Mouse (Mus musculus): ENCODE results near the gene Vac14. TPM values are rescaled to one million over a fixed set of nuclear protein-coding genes. Genes with fewer than 3 reads are reported as not detected.

Gene Vac14
- polyA plus RNA-seq, 1 experiment from 2014 or later = 29.3 TPM

GRCm38 (mm10) chr8:110642331-110642730, 23.9 kb downstream of the Vac14 start:
- H3K4me1 ChIP-seq (ENCODE audit: control insufficient read depth, insufficient read depth, low read length) = no peaks in the 10 kb centered on the region
- 98% methylated on average over 5 of the region's 5 CpGs for WGBS
- no peaks in the 10 kb centered on the region for H3K9me3 ChIP-seq (replicated peaks; ENCODE audit: control insufficient read depth, low read length)
- H3K36me3 ChIP-seq (replicated peaks; ENCODE audit: control insufficient read depth, insufficient read depth, low read depth, low read length) = no peaks in the 10 kb centered on the region
- ATAC-seq (replicated peaks; ENCODE audit: insufficient number of reproducible peaks, low FRiP score, low TSS enrichment, low read depth) = no peak
- DNase-seq (ENCODE audit: low spot score) = no peak
- H3K27me3 ChIP-seq (ENCODE audit: control insufficient read depth, insufficient read depth, low read length) = no peaks in the 10 kb centered on the region
- H3K9ac ChIP-seq (replicated peaks; ENCODE audit: low read length) = no peak overlapping the region
- no peak overlapping the region for H3K27ac ChIP-seq (replicated peaks; ENCODE audit: low read depth, low read length)
- H3K4me2 ChIP-seq (ENCODE audit: low read depth, low read length) = no peak overlapping the region
- H3K4me3 ChIP-seq (ENCODE audit: low read depth, low read length) = no peak overlapping the region

DNA sequence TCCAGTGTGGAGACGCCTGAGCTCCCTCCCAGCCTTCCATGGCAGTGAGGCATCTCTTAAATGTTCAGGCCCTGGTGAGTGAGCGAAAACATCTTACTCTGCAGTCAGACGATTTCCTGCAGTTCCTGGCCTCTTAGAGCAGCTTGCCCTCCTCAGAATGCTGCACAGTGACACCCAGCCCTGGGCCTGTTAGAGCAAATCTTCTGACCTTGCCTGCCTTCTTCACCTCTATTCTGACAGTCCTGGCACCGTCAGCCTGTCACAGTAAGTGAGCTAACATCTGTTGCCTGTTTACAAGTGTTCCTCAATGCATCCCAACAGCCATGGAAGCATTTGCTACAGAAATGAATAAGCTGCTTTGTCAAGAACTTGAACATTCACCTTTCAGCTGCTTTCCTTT, 24.8 kb downstream of the Vac14 start:
- no peaks in the 10 kb centered on the region for H3K36me3 ChIP-seq (replicated peaks; ENCODE audit: control insufficient read depth, insufficient read depth, low read depth, low read length)
- no peak overlapping the region for H3K4me2 ChIP-seq (ENCODE audit: low read depth, low read length)
- H3K4me1 ChIP-seq (ENCODE audit: control insufficient read depth, insufficient read depth, low read length) = no peaks in the 10 kb centered on the region
- no peak for ATAC-seq (replicated peaks; ENCODE audit: insufficient number of reproducible peaks, low FRiP score, low TSS enrichment, low read depth)
- no peak for DNase-seq (ENCODE audit: low spot score)
- H3K9ac ChIP-seq (replicated peaks; ENCODE audit: low read length) = no peak overlapping the region
- H3K27me3 ChIP-seq (ENCODE audit: control insufficient read depth, insufficient read depth, low read length) = no peaks in the 10 kb centered on the region
- 57% methylated on average over 4 of the region's 4 CpGs for WGBS
- H3K27ac ChIP-seq (replicated peaks; ENCODE audit: low read depth, low read length) = no peak overlapping the region
- no peak overlapping the region for H3K4me3 ChIP-seq (ENCODE audit: low read depth, low read length)
- H3K9me3 ChIP-seq (replicated peaks; ENCODE audit: control insufficient read depth, low read length) = no peaks in the 10 kb centered on the region

- Histone ChIP-seq H3K4me2 (ENCODE audit: low read depth, low read length) (no peak overlapping the region), H3K9ac (replicated peaks; ENCODE audit: low read length) (no peak overlapping the region), H3K9me3 (replicated peaks; ENCODE audit: control insufficient read depth, low read length) (no peaks in the 10 kb centered on the region), H3K4me1 (ENCODE audit: control insufficient read depth, insufficient read depth, low read length) (no peaks in the 10 kb centered on the region), H3K4me3 (ENCODE audit: low read depth, low read length) (no peak overlapping the region), H3K27ac (replicated peaks; ENCODE audit: low read depth, low read length) (no peak overlapping the region), H3K27me3 (ENCODE audit: control insufficient read depth, insufficient read depth, low read length) (no peaks in the 10 kb centered on the region), H3K36me3 (replicated peaks; ENCODE audit: control insufficient read depth, insufficient read depth, low read depth, low read length) (no peaks in the 10 kb centered on the region)
- no peak for ATAC-seq (replicated peaks; ENCODE audit: insufficient number of reproducible peaks, low FRiP score, low TSS enrichment, low read depth)
- 84% methylated on average over 4 of the region's 4 CpGs for WGBS
- no peak for DNase-seq (ENCODE audit: low spot score)
Observed at GRCm38 (mm10) chr8:110644422-110644821, 26.0 kb downstream of the Vac14 start.

GRCm38 (mm10) chr8:110644901-110645300, 26.5 kb downstream of the Vac14 start:
- ATAC-seq (replicated peaks; ENCODE audit: insufficient number of reproducible peaks, low FRiP score, low TSS enrichment, low read depth) (no peak), DNase-seq (ENCODE audit: low spot score) (no peak)
- H3K9ac ChIP-seq (replicated peaks; ENCODE audit: low read length) = no peak overlapping the region
- H3K36me3 ChIP-seq (replicated peaks; ENCODE audit: control insufficient read depth, insufficient read depth, low read depth, low read length) = no peaks in the 10 kb centered on the region
- no peak overlapping the region for H3K27ac ChIP-seq (replicated peaks; ENCODE audit: low read depth, low read length)
- H3K27me3 ChIP-seq (ENCODE audit: control insufficient read depth, insufficient read depth, low read length) = no peaks in the 10 kb centered on the region
- no peaks in the 10 kb centered on the region for H3K9me3 ChIP-seq (replicated peaks; ENCODE audit: control insufficient read depth, low read length)
- WGBS = 84% methylated on average over 2 of the region's 2 CpGs
- no peak overlapping the region for H3K4me2 ChIP-seq (ENCODE audit: low read depth, low read length)
- H3K4me1 ChIP-seq (ENCODE audit: control insufficient read depth, insufficient read depth, low read length) = no peaks in the 10 kb centered on the region
- no peak overlapping the region for H3K4me3 ChIP-seq (ENCODE audit: low read depth, low read length)

- no peak overlapping the region for H3K4me2 ChIP-seq (ENCODE audit: low read depth, low read length)
- H3K4me3 ChIP-seq (ENCODE audit: low read depth, low read length) = no peak overlapping the region
- no peaks in the 10 kb centered on the region for H3K9me3 ChIP-seq (replicated peaks; ENCODE audit: control insufficient read depth, low read length)
- no peak overlapping the region for H3K27ac ChIP-seq (replicated peaks; ENCODE audit: low read depth, low read length)
- H3K27me3 ChIP-seq (ENCODE audit: control insufficient read depth, insufficient read depth, low read length) = no peaks in the 10 kb centered on the region
- no peaks in the 10 kb centered on the region for H3K4me1 ChIP-seq (ENCODE audit: control insufficient read depth, insufficient read depth, low read length)
- 94% methylated on average over 3 of the region's 3 CpGs for WGBS
- H3K36me3 ChIP-seq (replicated peaks; ENCODE audit: control insufficient read depth, insufficient read depth, low read depth, low read length) = no peaks in the 10 kb centered on the region; the same call in 1 of the 2 replicates
- H3K9ac ChIP-seq (replicated peaks; ENCODE audit: low read length) = no peak overlapping the region
- ATAC-seq (replicated peaks; ENCODE audit: insufficient number of reproducible peaks, low FRiP score, low TSS enrichment, low read depth) (no peak), DNase-seq (ENCODE audit: low spot score) (no peak)
Observed at GRCm38 (mm10) chr8:110645340-110645739, 27.0 kb downstream of the Vac14 start.

DNA sequence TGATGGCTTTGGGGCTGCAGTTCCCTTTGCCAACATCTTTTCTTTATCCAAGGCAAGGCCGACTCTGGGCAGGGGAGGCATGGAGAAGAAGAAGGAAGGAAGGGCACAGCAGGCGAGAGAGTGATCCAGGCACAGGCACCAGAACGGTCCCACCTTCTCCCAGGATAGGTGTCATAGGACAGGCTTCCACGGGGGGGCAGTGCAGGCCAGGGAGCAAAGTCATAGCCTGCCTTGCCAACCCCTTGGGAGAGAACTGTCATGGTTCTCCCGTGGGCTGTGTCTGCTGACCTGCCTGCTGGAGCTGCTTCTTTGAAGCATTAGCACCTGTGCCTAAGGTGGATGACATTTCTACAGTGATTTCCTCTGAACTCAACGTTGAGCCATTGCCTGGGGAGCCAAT, 27.7 kb downstream of the Vac14 start:
- DNase-seq (ENCODE audit: low spot score) = peak; percentile 63
- Histone ChIP-seq H3K9ac (replicated peaks; ENCODE audit: low read length) (no peak overlapping the region), H3K27me3 (ENCODE audit: control insufficient read depth, insufficient read depth, low read length) (no peaks in the 10 kb centered on the region), H3K36me3 (replicated peaks; ENCODE audit: control insufficient read depth, insufficient read depth, low read depth, low read length) (no peaks in the 10 kb centered on the region; the same call in 1 of the 2 replicates), H3K4me3 (ENCODE audit: low read depth, low read length) (no peak overlapping the region), H3K4me2 (ENCODE audit: low read depth, low read length) (no peak overlapping the region), H3K4me1 (ENCODE audit: control insufficient read depth, insufficient read depth, low read length) (no peaks in the 10 kb centered on the region), H3K27ac (replicated peaks; ENCODE audit: low read depth, low read length) (no peak overlapping the region), H3K9me3 (replicated peaks; ENCODE audit: control insufficient read depth, low read length) (no peaks in the 10 kb centered on the region)
- WGBS = 44% methylated on average over 6 of the region's 6 CpGs
- 0 out of 2 replicates have a peak, but pooled peaks have one; percentile 48 for ATAC-seq (replicated peaks; ENCODE audit: insufficient number of reproducible peaks, low FRiP score, low TSS enrichment, low read depth)

DNA sequence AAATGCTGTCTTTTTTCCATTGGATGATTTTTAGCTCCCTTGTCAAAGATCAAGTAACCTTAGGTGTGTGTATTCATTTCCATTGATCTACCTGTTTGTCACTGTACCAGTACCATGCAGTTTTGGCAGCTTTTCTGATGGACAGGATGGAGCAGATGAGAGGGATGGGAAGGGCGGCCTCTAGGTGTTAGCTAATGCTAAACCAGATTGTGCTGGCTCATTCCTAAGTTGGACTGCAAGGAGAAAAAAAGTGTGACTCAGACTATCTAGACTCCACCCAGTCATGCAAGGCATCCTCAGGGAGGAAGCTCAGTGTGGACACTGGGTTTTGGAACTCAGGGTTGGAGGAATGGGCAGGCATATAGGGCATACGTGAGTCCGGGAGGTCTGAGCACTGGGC, 30.2 kb downstream of the Vac14 start:
- Histone ChIP-seq H3K36me3 (replicated peaks; ENCODE audit: control insufficient read depth, insufficient read depth, low read depth, low read length) (no peaks in the 10 kb centered on the region; the same call in 1 of the 2 replicates), H3K27me3 (ENCODE audit: control insufficient read depth, insufficient read depth, low read length) (no peaks in the 10 kb centered on the region), H3K27ac (replicated peaks; ENCODE audit: low read depth, low read length) (no peak overlapping the region), H3K9me3 (replicated peaks; ENCODE audit: control insufficient read depth, low read length) (no peaks in the 10 kb centered on the region), H3K9ac (replicated peaks; ENCODE audit: low read length) (no peak overlapping the region), H3K4me1 (ENCODE audit: control insufficient read depth, insufficient read depth, low read length) (no peaks in the 10 kb centered on the region), H3K4me2 (ENCODE audit: low read depth, low read length) (no peak overlapping the region), H3K4me3 (ENCODE audit: low read depth, low read length) (no peak overlapping the region)
- ATAC-seq (replicated peaks; ENCODE audit: insufficient number of reproducible peaks, low FRiP score, low TSS enrichment, low read depth) (no peak), DNase-seq (ENCODE audit: low spot score) (no peak)
- WGBS = 95% methylated on average over 3 of the region's 3 CpGs

GRCm38 (mm10) chr8:110649286-110649685, 30.9 kb downstream of the Vac14 start:
- Histone ChIP-seq H3K9ac (replicated peaks; ENCODE audit: low read length) (no peak overlapping the region), H3K9me3 (replicated peaks; ENCODE audit: control insufficient read depth, low read length) (no peaks in the 10 kb centered on the region), H3K27ac (replicated peaks; ENCODE audit: low read depth, low read length) (no peak overlapping the region), H3K4me2 (ENCODE audit: low read depth, low read length) (no peak overlapping the region), H3K27me3 (ENCODE audit: control insufficient read depth, insufficient read depth, low read length) (no peaks in the 10 kb centered on the region), H3K4me3 (ENCODE audit: low read depth, low read length) (no peak overlapping the region), H3K36me3 (replicated peaks; ENCODE audit: control insufficient read depth, insufficient read depth, low read depth, low read length) (no peaks in the 10 kb centered on the region; the same call in 1 of the 2 replicates), H3K4me1 (ENCODE audit: control insufficient read depth, insufficient read depth, low read length) (no peaks in the 10 kb centered on the region)
- no peak for ATAC-seq (replicated peaks; ENCODE audit: insufficient number of reproducible peaks, low FRiP score, low TSS enrichment, low read depth)
- no peak for DNase-seq (ENCODE audit: low spot score)
- WGBS = 86% methylated on average over 6 of the region's 6 CpGs

Measured in embryonic facial prominence, embryonic 11.5 days (tissue).